Mouse (Mus musculus): ENCODE results near the gene Gse1.

Gene Gse1

DNA sequence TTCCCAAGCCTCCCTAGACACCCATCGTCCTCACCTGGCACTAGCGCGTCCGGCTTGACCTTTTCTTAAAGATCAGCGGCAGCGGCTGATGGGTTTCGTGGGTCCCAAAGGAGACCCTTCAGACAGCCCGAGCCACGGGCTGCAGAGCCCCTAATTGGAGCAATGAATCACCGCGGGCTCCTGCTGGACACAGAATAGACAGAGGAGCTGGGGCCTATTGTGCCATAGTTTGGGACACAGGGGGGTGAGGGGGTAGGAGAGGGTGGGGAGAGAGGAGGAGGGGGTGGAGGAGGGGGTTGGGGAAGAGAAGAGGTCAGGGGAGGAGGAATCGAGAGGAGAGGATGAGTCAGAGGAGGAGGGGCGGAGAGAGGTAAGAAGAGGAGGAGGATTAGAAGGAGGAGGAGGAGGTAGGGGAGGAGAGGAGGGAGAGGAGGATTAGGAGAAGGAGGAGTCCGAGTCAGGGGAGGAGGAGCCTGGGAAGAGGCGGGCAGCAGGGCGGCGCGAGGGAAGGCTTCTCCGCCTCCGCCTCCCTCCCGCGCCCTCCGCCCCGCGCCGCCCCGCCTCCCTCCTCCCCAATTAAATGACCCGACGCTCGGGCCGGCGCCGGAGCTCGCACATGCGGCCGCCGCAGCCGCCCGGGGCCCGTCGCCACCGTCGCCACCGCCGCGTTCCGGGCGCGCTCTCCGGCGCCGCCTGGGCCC, at the start of gene Gse1:
Gse1 (plus strand) TSS at position 566 of the 701 bp plus-strand sequence.
- no peak for DNase-seq (ENCODE audit: low spot score in 2 of 2)

GRCm38 (mm10) chr8:120179027-120179431, 49.2 kb upstream of the Gse1 start:
- DNase-seq (ENCODE audit: low spot score in 2 of 2): peak; percentile 67 to 89

GRCm38 (mm10) chr8:120180445-120180970, 47.7 kb upstream of the Gse1 start:
- DNase-seq (ENCODE audit: low spot score in 2 of 2): no peak

GRCm38 (mm10) chr8:120181274-120181673, 47.0 kb upstream of the Gse1 start:
- DNase-seq (ENCODE audit: low spot score in 2 of 2): no peak

GRCm38 (mm10) chr8:120181861-120182414, 46.3 kb upstream of the Gse1 start:
- no peak for DNase-seq (ENCODE audit: low spot score in 2 of 2)

DNA sequence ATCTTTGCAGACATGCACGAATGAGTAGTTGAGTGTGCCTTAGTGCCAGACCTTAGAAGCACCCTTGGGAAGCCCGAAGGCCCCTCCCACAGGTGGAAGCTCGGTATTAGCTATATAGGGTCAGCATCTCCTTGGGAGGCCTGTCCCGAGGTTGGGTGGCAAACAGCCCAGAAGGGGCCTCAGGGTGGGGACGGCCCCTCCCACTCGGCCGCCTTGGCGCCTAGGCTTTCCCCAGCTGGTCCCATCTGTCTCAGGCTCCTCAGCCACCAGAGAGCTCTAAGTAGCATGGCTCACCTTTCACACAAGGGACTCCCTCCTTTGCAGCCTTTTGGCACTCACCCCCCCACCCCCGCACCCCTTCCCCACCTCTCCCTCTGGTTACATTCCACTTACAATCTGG, 43.9 kb upstream of the Gse1 start:
- no peak for DNase-seq (ENCODE audit: low spot score in 2 of 2)

DNA sequence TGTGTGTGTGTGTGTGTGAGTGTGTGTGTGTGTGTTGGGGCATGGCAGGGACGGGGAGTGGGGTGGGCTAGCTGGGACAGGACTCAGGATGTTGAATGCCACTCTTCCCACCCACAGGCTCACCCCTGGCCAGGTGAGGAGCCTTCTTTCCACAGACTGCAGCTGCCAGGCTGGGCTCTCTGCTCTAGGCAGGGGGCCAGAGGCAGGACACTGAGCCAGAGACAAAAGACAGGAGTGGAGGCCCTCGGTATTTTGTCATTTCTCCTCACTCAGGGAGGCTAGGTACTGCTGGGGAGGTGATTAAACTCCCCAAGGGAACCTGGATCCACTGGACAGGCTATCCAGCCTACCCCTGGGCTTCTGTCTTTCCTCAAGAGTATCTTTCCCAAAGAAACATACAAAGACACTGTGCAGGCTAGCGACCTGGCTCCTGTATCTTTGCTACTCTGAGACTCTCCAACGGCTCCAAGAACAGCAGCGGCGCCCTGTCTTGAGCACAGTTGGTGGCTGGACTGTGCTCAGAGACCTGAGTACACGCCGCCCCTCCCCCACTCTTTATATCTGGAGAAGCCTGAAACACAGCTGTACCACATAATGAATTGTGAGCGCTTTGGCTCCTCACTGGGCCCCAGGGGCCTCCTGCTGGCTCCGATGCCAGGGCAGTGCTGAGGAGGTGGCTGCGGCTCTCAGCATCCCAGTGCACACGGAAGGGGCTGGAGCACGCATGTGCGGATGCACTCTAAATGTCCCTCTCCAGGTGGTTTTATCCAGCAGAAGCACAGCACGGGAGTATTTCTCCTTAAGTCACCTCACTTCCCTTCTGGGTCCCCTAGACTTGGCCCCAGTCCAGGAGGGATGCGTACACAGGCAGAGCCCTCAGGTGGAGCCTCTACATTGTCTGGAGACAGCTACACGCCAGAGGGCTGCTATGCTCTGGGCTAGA, 43.1 kb upstream of the Gse1 start:
- DNase-seq (ENCODE audit: low spot score in 2 of 2): no peak

- DNase-seq (ENCODE audit: low spot score in 2 of 2): no peak
Observed at GRCm38 (mm10) chr8:120186454-120186853, 41.8 kb upstream of the Gse1 start.

- no peak for DNase-seq (ENCODE audit: low spot score in 2 of 2)
Observed at GRCm38 (mm10) chr8:120188510-120188909, 39.7 kb upstream of the Gse1 start.

GRCm38 (mm10) chr8:120189440-120189839, 38.8 kb upstream of the Gse1 start:
- no peak for DNase-seq (ENCODE audit: low spot score in 2 of 2)

DNA sequence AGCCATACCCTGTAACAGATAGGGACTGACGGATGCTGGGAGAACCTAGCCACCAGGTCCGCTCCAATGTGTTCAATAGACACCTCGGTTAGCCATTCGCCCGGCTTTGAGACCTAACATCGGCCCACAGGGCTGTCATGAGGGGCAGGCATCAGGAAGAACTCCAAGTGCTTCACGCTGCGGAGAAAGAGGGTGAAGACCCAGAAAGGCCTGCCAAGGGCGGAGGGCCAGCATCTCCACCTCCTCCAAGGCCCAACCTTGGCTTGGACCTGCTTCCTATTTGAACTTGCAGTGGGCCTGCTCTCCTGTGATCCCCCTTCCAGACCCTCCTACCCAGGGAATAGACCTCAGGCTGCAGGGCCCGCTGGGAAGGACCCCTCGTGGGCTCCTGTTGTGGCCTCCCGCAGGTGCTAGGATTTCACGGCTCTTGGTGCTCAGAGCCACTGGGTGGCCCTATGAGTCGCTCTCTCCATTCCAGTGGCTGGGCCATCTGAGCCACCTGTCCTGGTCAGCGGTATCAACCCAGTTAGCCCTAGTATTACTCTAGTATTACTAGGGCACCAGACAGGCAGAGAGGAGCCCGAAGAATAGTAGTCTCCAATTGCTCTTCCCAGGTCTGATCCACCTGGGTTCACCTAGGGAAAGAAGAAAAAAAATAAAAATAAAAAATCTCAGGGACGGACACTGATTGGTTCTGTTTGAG, 38.0 kb upstream of the Gse1 start:
- no peak for DNase-seq (ENCODE audit: low spot score in 2 of 2)

DNA sequence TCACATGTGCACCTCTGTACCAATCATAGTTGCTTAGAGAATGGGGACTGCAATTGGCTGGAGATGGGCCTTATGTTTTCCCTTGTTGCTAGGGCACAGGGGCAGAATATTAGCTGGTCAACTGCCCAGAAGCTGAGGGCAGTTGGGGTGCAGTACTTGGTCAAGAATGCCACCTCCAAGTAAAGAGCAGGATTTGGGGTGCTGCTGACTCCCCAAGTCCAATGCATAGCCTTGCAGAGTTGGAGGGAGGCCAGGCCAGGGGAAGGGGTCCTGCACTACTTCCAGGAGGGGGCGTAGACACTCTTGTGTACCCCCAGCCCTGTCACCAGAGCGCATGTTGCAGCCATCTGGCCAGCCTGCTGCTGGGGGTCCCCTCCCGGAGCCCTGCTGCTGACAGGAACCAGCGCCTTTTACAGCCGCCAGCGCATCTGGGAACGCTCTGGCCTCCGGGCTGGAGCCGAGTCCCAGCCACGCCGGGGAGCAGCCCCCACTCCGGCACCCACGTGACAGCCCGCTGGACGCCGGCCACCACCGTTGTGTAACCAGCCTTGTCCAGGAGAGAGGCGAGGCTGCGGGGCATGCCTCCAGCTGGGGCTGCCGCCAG, 37.3 kb upstream of the Gse1 start:
- no peak for DNase-seq (ENCODE audit: low spot score in 2 of 2)

- DNase-seq (ENCODE audit: low spot score in 2 of 2): no peak
Observed at GRCm38 (mm10) chr8:120191633-120192032, 36.6 kb upstream of the Gse1 start.

DNA sequence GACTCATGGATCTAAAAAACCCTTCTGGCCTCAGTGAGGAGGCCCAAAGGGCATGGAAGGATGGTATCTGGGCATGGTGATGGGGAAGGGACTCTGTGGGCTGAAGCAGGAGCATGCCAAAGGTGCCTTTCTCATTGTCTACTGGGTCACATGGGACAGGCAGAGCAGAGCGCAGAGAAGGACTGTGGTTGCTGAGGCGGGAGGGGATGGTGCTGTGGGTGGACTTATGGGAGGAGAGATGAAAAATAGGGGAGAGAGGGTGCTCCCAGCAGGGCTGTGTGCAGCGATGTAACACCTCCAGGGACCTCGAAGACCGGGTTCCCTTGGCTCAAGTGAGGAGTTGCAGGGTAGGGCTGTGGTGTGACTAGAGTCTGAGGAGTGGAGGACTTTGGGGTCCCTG, 36.1 kb upstream of the Gse1 start:
- DNase-seq (ENCODE audit: low spot score in 2 of 2): no peak

DNA sequence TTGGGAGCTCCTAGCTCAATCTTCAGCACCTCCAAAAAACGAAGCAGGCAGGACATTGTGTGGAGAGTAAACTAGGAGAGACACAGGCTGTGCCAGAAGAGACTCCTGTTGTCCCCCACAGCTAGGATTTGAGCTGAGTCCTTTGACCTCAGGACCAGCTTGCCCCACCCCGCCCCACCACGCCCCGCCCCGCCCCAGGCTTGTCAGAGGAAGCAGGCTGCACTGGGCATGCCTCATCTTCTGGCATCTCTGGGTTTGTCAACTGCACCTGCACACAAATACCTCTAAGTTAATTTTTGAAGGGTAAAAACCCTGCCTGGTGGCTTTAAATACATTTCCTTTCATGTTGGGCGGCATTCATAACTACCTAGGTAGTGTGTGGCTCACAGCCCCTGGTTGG, 26.9 kb upstream of the Gse1 start:
- DNase-seq (ENCODE audit: low spot score in 2 of 2): peak in 1 of 2 experiments; percentile 49

- DNase-seq (ENCODE audit: low spot score in 2 of 2): no peak
Observed at GRCm38 (mm10) chr8:120202546-120202945, 25.7 kb upstream of the Gse1 start.

GRCm38 (mm10) chr8:120204736-120205360, 23.4 kb upstream of the Gse1 start:
- no peak for DNase-seq (ENCODE audit: low spot score in 2 of 2)

DNA sequence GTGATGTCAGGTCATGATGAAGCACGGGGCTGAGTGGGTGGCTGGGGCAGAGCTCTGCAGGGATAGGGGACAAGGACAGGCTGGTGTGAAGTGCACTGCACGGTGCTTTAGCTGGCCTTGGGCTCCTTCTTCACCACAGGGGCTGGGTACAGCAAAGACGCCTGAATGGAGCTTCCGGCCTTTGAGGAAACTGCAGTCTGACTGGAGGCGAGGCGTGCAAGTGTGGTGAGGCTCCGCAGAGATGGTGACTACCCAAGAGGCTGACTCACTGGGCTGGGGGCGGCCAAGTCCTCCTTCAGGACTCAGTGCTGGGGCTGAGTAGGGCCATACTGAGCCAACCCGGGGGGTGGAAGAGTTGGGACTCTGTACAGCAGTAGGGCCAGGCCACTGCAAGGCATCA, 22.3 kb upstream of the Gse1 start:
- DNase-seq (ENCODE audit: low spot score in 2 of 2): no peak

- DNase-seq (ENCODE audit: low spot score in 2 of 2): no peak
Observed at GRCm38 (mm10) chr8:120207364-120207763, 20.9 kb upstream of the Gse1 start.

- DNase-seq (ENCODE audit: low spot score in 2 of 2): no peak
Observed at GRCm38 (mm10) chr8:120208113-120208512, 20.1 kb upstream of the Gse1 start.

- DNase-seq (ENCODE audit: low spot score in 2 of 2): no peak
Observed at GRCm38 (mm10) chr8:120211345-120211744, 16.9 kb upstream of the Gse1 start.
